Mouse (Mus musculus): Measurements from ENCODE around the gene Sgcd. TPM values are rescaled to one million over a fixed set of nuclear protein-coding genes. Genes with fewer than 3 reads are reported as not detected.

Sgcd gene
- polyA plus RNA-seq, 1 experiment from 2014 or later: 1.8 TPM

DNA sequence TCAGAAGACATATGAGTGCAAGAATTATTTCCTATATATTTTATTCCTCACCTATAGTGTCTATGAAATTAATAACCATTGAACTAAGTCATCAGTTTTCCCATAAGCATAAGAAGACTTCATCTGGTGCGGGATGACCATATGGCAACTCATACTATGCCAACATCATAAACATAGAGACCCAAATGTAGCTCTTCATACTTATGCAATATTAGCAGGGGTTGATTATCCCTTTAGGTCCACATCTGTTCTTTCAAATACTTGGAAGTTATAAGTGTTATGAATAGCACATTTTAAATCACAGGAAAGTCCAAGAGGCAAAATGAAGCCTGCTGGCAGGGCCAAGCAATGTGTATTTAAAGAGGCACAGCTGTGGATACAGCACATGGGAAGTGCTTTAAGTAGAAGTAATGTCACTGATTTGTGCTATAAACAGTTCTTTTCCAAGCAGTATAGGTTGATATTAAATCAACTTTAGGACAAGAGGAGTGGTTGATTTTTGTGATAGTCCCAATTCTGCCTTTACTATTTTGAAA lies 690.9 kb downstream of the Sgcd start:
- 91% methylated on average over 1 of the region's 1 CpGs for WGBS
- no peaks in the 10 kb centered on the region for H3K36me3 ChIP-seq
- DNase-seq (ENCODE audit: low spot score): no peak
- H3K4me3 ChIP-seq: no peak overlapping the region
- H3K4me1 ChIP-seq: no peaks in the 10 kb centered on the region
- H3K27ac ChIP-seq (replicated peaks): no peak overlapping the region
- H3K9me3 ChIP-seq (replicated peaks): no peaks in the 10 kb centered on the region
- H3K27me3 ChIP-seq (ENCODE audit: low read depth, poor library complexity, severe bottlenecking): no peaks in the 10 kb centered on the region

DNA sequence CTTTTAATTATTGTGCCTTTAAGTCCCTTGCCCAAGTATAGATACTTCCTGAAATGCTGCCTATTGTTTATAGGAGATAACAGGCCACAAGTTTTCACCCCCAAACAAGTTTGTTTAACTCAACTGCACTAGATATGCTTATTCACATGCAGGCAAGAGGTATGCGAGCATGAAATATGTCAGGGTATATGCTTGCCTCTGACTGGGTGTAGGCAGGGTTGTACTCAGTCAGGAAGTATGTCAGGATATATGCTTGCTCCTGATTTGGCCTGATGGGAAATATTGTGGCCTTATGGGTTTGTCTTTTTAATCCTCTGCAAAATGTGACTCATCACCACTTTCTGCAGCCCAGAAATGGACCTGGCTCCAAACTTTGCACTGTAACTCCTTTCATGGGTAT lies 694.0 kb downstream of the Sgcd start:
- H3K36me3 ChIP-seq: no peaks in the 10 kb centered on the region
- H3K27ac ChIP-seq (replicated peaks): no peak overlapping the region
- no peak overlapping the region for H3K4me3 ChIP-seq
- WGBS: 89% methylated on average over 1 of the region's 1 CpGs
- H3K4me1 ChIP-seq: no peaks in the 10 kb centered on the region
- DNase-seq (ENCODE audit: low spot score): no peak
- H3K27me3 ChIP-seq (ENCODE audit: low read depth, poor library complexity, severe bottlenecking): no peaks in the 10 kb centered on the region
- no peaks in the 10 kb centered on the region for H3K9me3 ChIP-seq (replicated peaks)

DNA sequence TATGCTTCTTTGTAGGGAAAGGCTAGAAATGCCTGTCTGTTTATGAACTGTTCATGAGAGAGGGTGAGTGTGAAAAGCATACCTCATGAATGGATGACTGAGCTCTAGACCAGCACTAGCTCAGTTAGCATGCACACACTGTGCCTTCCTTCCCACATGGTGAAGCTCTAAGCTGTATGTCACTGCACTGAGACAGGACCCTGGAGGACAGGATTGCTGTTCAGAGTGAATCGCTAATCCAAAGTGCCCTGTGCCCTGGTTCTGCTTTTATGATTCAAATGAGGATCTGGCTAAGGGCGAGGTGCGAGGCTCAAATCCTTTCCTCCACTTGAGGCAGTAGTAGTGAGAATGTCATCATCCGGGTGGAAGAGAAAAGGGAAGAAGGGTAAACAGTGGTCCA lies 712.2 kb downstream of the Sgcd start:
- Histone ChIP-seq H3K27ac (replicated peaks) (no peak overlapping the region), H3K4me1 (peaks cover 8% of the 10 kb centered on the region), H3K9me3 (replicated peaks) (no peaks in the 10 kb centered on the region), H3K36me3 (no peaks in the 10 kb centered on the region), H3K4me3 (no peak overlapping the region), H3K27me3 (ENCODE audit: low read depth, poor library complexity, severe bottlenecking) (no peaks in the 10 kb centered on the region)
- 18% methylated on average over 4 of the region's 4 CpGs for WGBS
- peak; percentile 33 for DNase-seq (ENCODE audit: low spot score)

- Histone ChIP-seq H3K9me3 (replicated peaks) (no peaks in the 10 kb centered on the region), H3K4me3 (no peak overlapping the region), H3K27ac (replicated peaks) (no peak overlapping the region), H3K27me3 (ENCODE audit: low read depth, poor library complexity, severe bottlenecking) (no peaks in the 10 kb centered on the region), H3K36me3 (no peaks in the 10 kb centered on the region), H3K4me1 (no peaks in the 10 kb centered on the region)
- WGBS: 93% methylated on average over 4 of the region's 4 CpGs
- DNase-seq (ENCODE audit: low spot score): no peak
These were observed 720.2 kb downstream of the Sgcd start for GRCm38 (mm10) chr11:47268556-47268955.

- Histone ChIP-seq H3K9me3 (replicated peaks) (no peaks in the 10 kb centered on the region), H3K4me3 (no peak overlapping the region), H3K27ac (replicated peaks) (no peak overlapping the region), H3K27me3 (ENCODE audit: low read depth, poor library complexity, severe bottlenecking) (no peaks in the 10 kb centered on the region), H3K36me3 (no peaks in the 10 kb centered on the region), H3K4me1 (no peaks in the 10 kb centered on the region)
- no peak for DNase-seq (ENCODE audit: low spot score)
- whole genome bisulfite sequencing: 84% methylated on average over 9 of the region's 9 CpGs
These were observed 724.3 kb downstream of the Sgcd start for GRCm38 (mm10) chr11:47264267-47264984.

GRCm38 (mm10) chr11:47250301-47250700 lies 738.5 kb downstream of the Sgcd start:
- Histone ChIP-seq H3K9me3 (replicated peaks) (no peaks in the 10 kb centered on the region), H3K4me1 (peaks cover 27% of the 10 kb centered on the region), H3K36me3 (no peaks in the 10 kb centered on the region), H3K4me3 (no peak overlapping the region), H3K27me3 (ENCODE audit: low read depth, poor library complexity, severe bottlenecking) (no peaks in the 10 kb centered on the region), H3K27ac (replicated peaks) (no peak overlapping the region)
- no peak for DNase-seq (ENCODE audit: low spot score)
- 64% methylated on average over 7 of the region's 7 CpGs for WGBS

DNA sequence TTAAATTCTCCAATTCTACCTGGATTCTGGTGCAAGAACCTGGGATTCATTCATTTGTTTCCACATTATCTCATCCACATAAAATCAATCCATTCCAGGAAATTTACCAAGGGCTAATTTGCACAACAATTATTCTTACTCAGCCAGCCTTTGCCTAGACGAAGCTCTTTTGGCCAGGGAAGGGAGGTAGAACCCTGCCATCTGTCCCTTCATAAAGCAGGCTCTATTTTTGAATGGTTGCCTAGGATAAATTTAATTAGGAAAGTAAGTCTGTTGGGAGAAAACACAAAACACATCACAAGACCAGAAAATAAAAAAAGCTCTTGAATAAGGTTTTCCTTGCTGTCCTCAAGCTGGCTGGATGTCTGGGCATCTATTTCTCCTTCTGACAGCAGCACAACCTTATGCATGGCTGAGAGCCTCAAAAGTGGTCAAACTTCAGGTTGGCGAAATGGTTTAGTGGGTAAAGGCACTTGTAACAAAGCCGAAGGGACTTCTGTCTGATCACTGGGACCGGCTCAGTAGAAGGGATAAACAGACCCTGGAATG lies 740.4 kb downstream of the Sgcd start:
- no peak for DNase-seq (ENCODE audit: low spot score)
- Histone ChIP-seq H3K4me3 (no peak overlapping the region), H3K9me3 (replicated peaks) (no peaks in the 10 kb centered on the region), H3K27ac (replicated peaks) (no peak overlapping the region), H3K4me1 (peaks cover 27% of the 10 kb centered on the region), H3K27me3 (ENCODE audit: low read depth, poor library complexity, severe bottlenecking) (no peaks in the 10 kb centered on the region), H3K36me3 (no peaks in the 10 kb centered on the region)
- WGBS: 66% methylated on average over 4 of the region's 4 CpGs

GRCm38 (mm10) chr11:47247703-47248344 lies 740.9 kb downstream of the Sgcd start:
- no peak for DNase-seq (ENCODE audit: low spot score)
- H3K4me3 ChIP-seq: no peak overlapping the region
- 78% methylated on average over 8 of the region's 8 CpGs for WGBS

GRCm38 (mm10) chr11:47242401-47242800 lies 746.4 kb downstream of the Sgcd start:
- Histone ChIP-seq H3K27ac (replicated peaks) (no peak overlapping the region), H3K9me3 (replicated peaks) (no peaks in the 10 kb centered on the region), H3K27me3 (ENCODE audit: low read depth, poor library complexity, severe bottlenecking) (no peaks in the 10 kb centered on the region), H3K4me3 (no peak overlapping the region), H3K4me1 (no peaks in the 10 kb centered on the region), H3K36me3 (no peaks in the 10 kb centered on the region)
- WGBS: 80% methylated on average over 1 of the region's 1 CpGs
- DNase-seq (ENCODE audit: low spot score): no peak

More at GRCm38 (mm10) chr11:47247703-47248344, 740.9 kb downstream of the Sgcd start:
- Histone ChIP-seq H3K27ac (replicated peaks) (no peak overlapping the region), H3K36me3 (no peaks in the 10 kb centered on the region), H3K27me3 (ENCODE audit: low read depth, poor library complexity, severe bottlenecking) (no peaks in the 10 kb centered on the region), H3K4me1 (peaks cover 27% of the 10 kb centered on the region), H3K9me3 (replicated peaks) (no peaks in the 10 kb centered on the region)

GRCm38 (mm10) chr11:47228222-47228621 lies 760.5 kb downstream of the Sgcd start:
- H3K27me3 ChIP-seq (ENCODE audit: low read depth, poor library complexity, severe bottlenecking): no peaks in the 10 kb centered on the region
- 71% methylated on average over 1 of the region's 1 CpGs for WGBS

GRCm38 (mm10) chr11:47224148-47224547 lies 764.6 kb downstream of the Sgcd start:
- H3K36me3 ChIP-seq: no peaks in the 10 kb centered on the region
- DNase-seq (ENCODE audit: low spot score): no peak
- H3K27me3 ChIP-seq (ENCODE audit: low read depth, poor library complexity, severe bottlenecking): no peaks in the 10 kb centered on the region
- 93% methylated on average over 2 of the region's 2 CpGs for WGBS
- H3K4me1 ChIP-seq: no peaks in the 10 kb centered on the region
- no peak overlapping the region for H3K4me3 ChIP-seq
- H3K27ac ChIP-seq (replicated peaks): no peak overlapping the region
- no peaks in the 10 kb centered on the region for H3K9me3 ChIP-seq (replicated peaks)

More at GRCm38 (mm10) chr11:47228222-47228621, 760.5 kb downstream of the Sgcd start:
- no peaks in the 10 kb centered on the region for H3K36me3 ChIP-seq
- no peak overlapping the region for H3K4me3 ChIP-seq
- DNase-seq (ENCODE audit: low spot score): no peak
- H3K4me1 ChIP-seq: no peaks in the 10 kb centered on the region
- H3K27ac ChIP-seq (replicated peaks): no peak overlapping the region
- H3K9me3 ChIP-seq (replicated peaks): no peaks in the 10 kb centered on the region

GRCm38 (mm10) chr11:47211531-47211930 lies 777.2 kb downstream of the Sgcd start:
- Histone ChIP-seq H3K4me1 (no peaks in the 10 kb centered on the region), H3K27me3 (ENCODE audit: low read depth, poor library complexity, severe bottlenecking) (no peaks in the 10 kb centered on the region), H3K36me3 (no peaks in the 10 kb centered on the region), H3K27ac (replicated peaks) (no peak overlapping the region), H3K4me3 (no peak overlapping the region), H3K9me3 (replicated peaks) (no peaks in the 10 kb centered on the region)
- DNase-seq (ENCODE audit: low spot score): no peak
- 83% methylated on average over 8 of the region's 8 CpGs for WGBS

DNA sequence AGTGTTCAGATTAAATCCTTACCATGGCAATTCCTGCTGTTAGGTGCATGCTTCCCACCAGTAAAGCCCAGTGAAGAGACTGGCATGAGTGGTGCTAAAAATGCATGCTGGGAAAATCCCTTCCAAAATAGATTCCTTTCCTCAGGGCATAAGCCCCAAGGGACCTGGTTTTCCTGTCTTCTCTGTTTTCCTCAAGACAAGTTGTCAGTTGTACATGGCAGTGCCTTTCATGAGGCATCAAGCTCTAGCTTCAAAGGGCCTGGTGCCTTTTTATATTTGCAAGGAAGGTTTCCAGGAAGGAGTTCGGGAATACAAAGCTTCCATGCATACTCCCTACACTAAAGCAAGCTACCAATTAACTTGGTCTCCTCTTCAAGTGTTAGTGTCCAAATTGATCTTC lies 782.3 kb downstream of the Sgcd start:
- Histone ChIP-seq H3K27ac (replicated peaks) (no peak overlapping the region), H3K36me3 (no peaks in the 10 kb centered on the region), H3K4me1 (peaks cover 2% of the 10 kb centered on the region), H3K4me3 (no peak overlapping the region), H3K9me3 (replicated peaks) (no peaks in the 10 kb centered on the region), H3K27me3 (ENCODE audit: low read depth, poor library complexity, severe bottlenecking) (no peaks in the 10 kb centered on the region)
- DNase-seq (ENCODE audit: low spot score): no peak
- WGBS: 66% methylated on average over 1 of the region's 1 CpGs
